Mouse (Mus musculus) thymus, adult 2 months (tissue): ENCODE measurements around the gene Adgre1.

Experiments used
- CTCF ChIP-seq: fragments of 200-500 bp; IDR thresholded peaks from 2 replicates; pipeline ENCODE4 v1.5.1; 2012; ENCODE audit warnings: mild to moderate bottlenecking, control low read depth, low read length, moderate library complexity, borderline replicate concordance; ENCODE audit not compliant: control insufficient read depth, poor library complexity, insufficient read depth; ENCODE audit errors: extremely low read depth
- POLR2A ChIP-seq: fragments of 200-500 bp; IDR thresholded peaks from 2 replicates; pipeline ENCODE4 v1.6.1; 2012; ENCODE audit warnings: mild to moderate bottlenecking, low read length, control low read depth, moderate library complexity; ENCODE audit not compliant: control insufficient read depth, poor library complexity, insufficient read depth; ENCODE audit errors: extremely low read depth

DNA sequence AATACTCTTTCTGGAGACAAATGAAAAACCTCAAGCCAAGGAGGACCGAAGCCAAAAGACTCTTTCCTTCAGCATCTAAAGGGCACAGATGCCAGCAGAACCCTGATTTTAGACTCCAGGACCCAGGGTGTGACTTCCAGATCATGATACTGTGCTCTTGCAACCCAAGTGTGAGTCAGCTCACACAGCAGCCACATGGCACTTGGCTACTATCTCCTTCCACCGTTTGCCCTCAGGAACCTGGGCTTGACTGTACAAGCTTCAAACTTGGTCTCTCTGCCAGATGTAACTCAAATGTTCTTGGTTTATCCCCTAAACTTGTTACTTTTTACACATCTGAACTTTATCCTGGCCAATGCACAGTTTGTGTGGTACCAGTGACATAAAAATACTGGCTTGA is 10.7 kb upstream of the Adgre1 start:
- TF ChIP-seq CTCF, result no peak
- TF ChIP-seq POLR2A, result no peak
